Mouse (Mus musculus) megakaryocyte, embryonic 14.5 days (primary cell): ENCODE data around the gene Pdia5. TPM values are rescaled to one million over a fixed set of nuclear protein-coding genes. Genes with fewer than 3 reads are reported as not detected.

Experiments used
- H3K27me3 ChIP-seq: replicated peaks from 2 replicates; pipeline ENCODE3; 2012; ENCODE audit warnings: inconsistent platforms
- H3K36me3 ChIP-seq: replicated peaks from 2 replicates; pipeline ENCODE3; 2012; ENCODE audit warnings: low read length, inconsistent platforms, mixed read lengths
- H3K4me1 ChIP-seq: 2 replicates; pipeline ENCODE4 v1.6.1; 2012; ENCODE audit warnings: inconsistent platforms
- H3K4me3 ChIP-seq: replicated peaks from 2 replicates; pipeline ENCODE3; 2012; ENCODE audit warnings: moderate library complexity, mild to moderate bottlenecking, inconsistent platforms
- H3K9me3 ChIP-seq: 2 replicates; pipeline ENCODE4 v1.6.1; 2012; ENCODE audit warnings: inconsistent platforms
- FLI1 ChIP-seq: IDR thresholded peaks from 2 replicates; pipeline ENCODE4 v1.6.1; 2012; ENCODE audit warnings: low read length, inconsistent platforms, mixed read lengths
- GATA1 ChIP-seq: IDR thresholded peaks from 3 replicates; pipeline ENCODE4 v1.6.1; 2012; ENCODE audit warnings: mixed read lengths, low read length, inconsistent platforms, borderline replicate concordance
- polyA plus RNA-seq: library from polyadenylated mRNA; stranded (reverse); fragments of >175 nt; gene quantifications from 2 replicates; pipeline ENCODE4 v1.2.3, GENCODE M21; 2012; ENCODE audit warnings: low replicate concordance; ENCODE audit not compliant: insufficient read depth

Pdia5 gene
- polyA plus RNA-seq, 1 experiment = 5.7 TPM

GRCm38 (mm10) chr16:35414616-35415015 is 76.1 kb downstream of the Pdia5 start:
- Histone ChIP-seq H3K4me1 (no peaks in the 10 kb centered on the region), H3K27me3 (no peaks in the 10 kb centered on the region), H3K36me3 (peaks cover 24% of the 10 kb centered on the region), H3K9me3 (no peaks in the 10 kb centered on the region), H3K4me3 (no peak overlapping the region)
- TF ChIP-seq FLI1 = no peak
- no peak for TF ChIP-seq GATA1

GRCm38 (mm10) chr16:35406706-35407105 is 84.0 kb downstream of the Pdia5 start:
- H3K27me3 ChIP-seq = no peaks in the 10 kb centered on the region
- H3K9me3 ChIP-seq = no peaks in the 10 kb centered on the region
- no peaks in the 10 kb centered on the region for H3K4me1 ChIP-seq
- H3K36me3 ChIP-seq = peaks cover 89% of the 10 kb centered on the region
- TF ChIP-seq FLI1 = no peak
- no peak for TF ChIP-seq GATA1
- no peak overlapping the region for H3K4me3 ChIP-seq

- no peak for TF ChIP-seq FLI1
- TF ChIP-seq GATA1 = no peak
- H3K4me1 ChIP-seq = no peaks in the 10 kb centered on the region
- H3K4me3 ChIP-seq = no peak overlapping the region
- H3K9me3 ChIP-seq = no peaks in the 10 kb centered on the region
- no peaks in the 10 kb centered on the region for H3K27me3 ChIP-seq
- peaks cover 89% of the 10 kb centered on the region for H3K36me3 ChIP-seq
Observed at GRCm38 (mm10) chr16:35406166-35406565, 84.5 kb downstream of the Pdia5 start.

DNA sequence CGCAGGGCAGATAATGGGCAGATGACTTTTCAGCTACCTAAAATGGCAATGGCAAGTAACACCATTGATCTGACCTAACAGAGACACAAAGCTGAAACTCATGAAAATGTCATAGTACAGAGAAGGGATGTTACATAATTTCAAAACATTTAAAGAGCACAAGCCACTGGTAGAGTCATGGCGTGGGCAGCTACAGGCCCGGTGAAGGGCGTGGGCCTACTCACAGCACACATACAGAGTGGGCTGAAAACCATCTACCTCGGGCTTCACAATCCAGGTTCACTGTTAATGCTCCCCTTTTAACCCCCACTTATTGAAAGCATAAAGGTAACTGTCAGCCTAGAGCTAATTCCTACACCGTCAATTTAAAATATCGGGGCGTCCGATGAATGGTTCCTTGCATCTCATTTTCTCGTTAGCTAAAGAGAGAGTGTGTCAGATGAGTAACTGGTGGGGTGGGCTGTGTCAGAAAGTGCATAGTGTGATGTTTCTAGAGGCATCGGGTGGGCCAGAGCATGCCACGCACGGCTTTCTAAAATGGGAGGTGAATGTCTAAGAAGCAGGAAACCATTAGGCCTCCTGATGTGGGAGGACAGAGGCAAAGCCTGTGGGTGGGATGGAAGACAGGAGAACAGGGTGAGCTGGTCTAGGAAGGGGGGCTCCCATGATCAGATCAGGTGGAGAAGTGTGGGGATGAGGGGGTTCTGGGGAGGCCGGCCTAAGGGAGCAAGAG is 85.2 kb downstream of the Pdia5 start:
- H3K4me1 ChIP-seq = no peaks in the 10 kb centered on the region
- no peak overlapping the region for H3K4me3 ChIP-seq
- no peaks in the 10 kb centered on the region for H3K9me3 ChIP-seq
- no peaks in the 10 kb centered on the region for H3K27me3 ChIP-seq
- H3K36me3 ChIP-seq = peaks cover 87% of the 10 kb centered on the region
- TF ChIP-seq GATA1 (no peak), FLI1 (no peak)

DNA sequence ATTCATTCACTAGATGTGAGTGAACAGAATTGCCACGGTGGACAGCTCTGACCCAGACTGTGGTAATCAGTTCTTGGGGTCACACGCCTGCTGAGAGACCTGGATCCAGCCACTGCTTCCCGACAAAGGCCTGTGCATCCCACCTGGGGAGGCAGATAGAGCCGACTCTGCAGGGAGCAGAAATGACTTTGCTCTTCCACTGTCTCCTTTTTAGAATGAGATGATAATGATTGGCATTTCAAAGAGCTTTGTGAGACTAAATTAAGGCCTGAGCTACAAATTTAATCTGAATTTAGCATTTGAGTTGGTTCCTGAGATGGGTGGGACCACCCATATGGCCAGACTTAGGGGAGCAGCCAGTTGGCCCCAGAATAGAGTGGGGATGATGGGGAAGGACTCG is 85.8 kb downstream of the Pdia5 start:
- TF ChIP-seq GATA1 (no peak), FLI1 (no peak)
- H3K36me3 ChIP-seq = peaks cover 80% of the 10 kb centered on the region
- H3K27me3 ChIP-seq = no peaks in the 10 kb centered on the region

GRCm38 (mm10) chr16:35403891-35404290 is 86.8 kb downstream of the Pdia5 start:
- Histone ChIP-seq H3K9me3 (no peaks in the 10 kb centered on the region), H3K4me1 (no peaks in the 10 kb centered on the region), H3K36me3 (peaks cover 71% of the 10 kb centered on the region), H3K4me3 (no peak overlapping the region), H3K27me3 (no peaks in the 10 kb centered on the region)
- TF ChIP-seq FLI1 (no peak), GATA1 (no peak)

More for the DNA sequence above, 85.8 kb downstream of the Pdia5 start:
- Histone ChIP-seq H3K4me1 (no peaks in the 10 kb centered on the region), H3K4me3 (no peak overlapping the region), H3K9me3 (no peaks in the 10 kb centered on the region)

- Histone ChIP-seq H3K27me3 (no peaks in the 10 kb centered on the region), H3K36me3 (peaks cover 74% of the 10 kb centered on the region), H3K9me3 (no peaks in the 10 kb centered on the region), H3K4me1 (no peaks in the 10 kb centered on the region), H3K4me3 (no peak overlapping the region)
- TF ChIP-seq FLI1 = no peak
- TF ChIP-seq GATA1 = no peak
Observed at GRCm38 (mm10) chr16:35403356-35403755, 87.3 kb downstream of the Pdia5 start.

DNA sequence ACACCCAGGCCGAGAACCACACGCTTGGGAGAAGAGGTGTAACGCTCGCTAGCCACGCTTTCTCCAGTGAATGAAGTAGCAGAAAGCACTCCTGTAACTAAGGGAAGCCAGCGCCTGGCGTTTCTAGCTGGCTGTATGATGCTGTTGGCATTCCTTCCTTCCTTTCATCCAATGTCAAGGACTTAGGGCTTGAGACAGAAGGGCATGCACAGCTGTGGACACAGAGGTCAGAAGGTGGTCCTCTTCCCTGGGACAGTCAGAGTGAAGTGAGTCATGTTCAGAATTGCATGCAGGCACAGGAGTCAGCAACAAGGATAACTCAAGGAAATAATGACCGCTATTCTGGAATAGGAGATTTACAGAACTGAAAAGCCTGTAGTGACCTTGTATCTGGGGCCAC is 97.9 kb downstream of the Pdia5 start:
- H3K9me3 ChIP-seq = peaks cover 8% of the 10 kb centered on the region
- TF ChIP-seq FLI1 = no peak
- TF ChIP-seq GATA1 = no peak
- peaks cover 17% of the 10 kb centered on the region for H3K36me3 ChIP-seq
- H3K4me3 ChIP-seq = no peak overlapping the region
- no peaks in the 10 kb centered on the region for H3K4me1 ChIP-seq
- H3K27me3 ChIP-seq = peaks cover 2% of the 10 kb centered on the region

GRCm38 (mm10) chr16:35385654-35386053 is 105.0 kb downstream of the Pdia5 start:
- Histone ChIP-seq H3K27me3 (no peaks in the 10 kb centered on the region), H3K36me3 (no peaks in the 10 kb centered on the region), H3K9me3 (peaks cover 7% of the 10 kb centered on the region; the same call in 1 of the 2 replicates), H3K4me3 (no peak overlapping the region), H3K4me1 (peaks cover 4% of the 10 kb centered on the region)
- no peak for TF ChIP-seq FLI1

GRCm38 (mm10) chr16:35380048-35380447 is 110.6 kb downstream of the Pdia5 start:
- Histone ChIP-seq H3K27me3 (peaks cover 1% of the 10 kb centered on the region), H3K9me3 (no peaks in the 10 kb centered on the region), H3K4me3 (no peak overlapping the region), H3K4me1 (peaks cover 15% of the 10 kb centered on the region), H3K36me3 (no peaks in the 10 kb centered on the region)
- TF ChIP-seq FLI1 (no peak), GATA1 (no peak)

DNA sequence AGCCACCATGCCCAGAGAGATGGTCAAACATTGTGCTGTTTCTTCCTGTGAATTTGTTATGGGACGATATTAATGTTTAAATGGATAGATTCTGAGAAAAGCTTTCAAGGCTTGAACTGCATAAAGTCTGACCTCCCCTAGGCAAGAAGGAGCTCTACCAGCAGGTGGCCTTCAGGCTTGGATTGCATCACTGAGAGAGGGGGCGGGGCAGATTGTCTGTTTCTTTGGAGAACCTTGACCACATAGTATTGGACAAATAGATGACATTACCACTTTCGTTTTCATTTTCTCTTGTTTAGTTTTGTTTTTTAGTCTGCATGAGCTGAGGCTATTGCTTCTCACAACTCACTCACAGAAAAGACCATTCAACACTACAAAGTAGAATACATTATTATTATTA is 111.3 kb downstream of the Pdia5 start:
- Histone ChIP-seq H3K4me3 (peak overlapping the region; percentile 59), H3K4me1 (peaks cover 15% of the 10 kb centered on the region), H3K9me3 (no peaks in the 10 kb centered on the region), H3K36me3 (no peaks in the 10 kb centered on the region), H3K27me3 (peaks cover 1% of the 10 kb centered on the region)
- TF ChIP-seq FLI1 (no peak), GATA1 (no peak)
